Mouse (Mus musculus) B cell, adult 2 months (primary cell): Measurements from ENCODE around the gene Bpifb1.
"Not testable (repeated sequence)": the region's sequence is repeated elsewhere in the genome, so short reads cannot be mapped to it uniquely, and the experiment has no call there.

Experiments
- DNase-seq, 2 experiments: peaks; one replicate each; pipeline ENCODE4 v3.0.0; 2022

The Bpifb1 gene

GRCm38 (mm10) chr2:154190546-154191258 lies at the start of gene Bpifb1:
TSS of gene Bpifb1 (plus strand) at chr2:154190818.
- DNase-seq: no peak

GRCm38 (mm10) chr2:154142580-154142979 lies 48.0 kb upstream of the Bpifb1 start, which contains the start of gene Bpifa1:
TSS of gene Bpifa1 (plus strand) at chr2:154142880.
- DNase-seq: no peak

- DNase-seq: no peak
Observed at GRCm38 (mm10) chr2:154143735-154144134, 46.9 kb upstream of the Bpifb1 start.

GRCm38 (mm10) chr2:154147496-154147895 lies 43.1 kb upstream of the Bpifb1 start:
- no peak for DNase-seq

- DNase-seq: peak; percentile 19 to 31
Observed at GRCm38 (mm10) chr2:154158433-154158832, 32.2 kb upstream of the Bpifb1 start.

- no peak for DNase-seq
Observed at GRCm38 (mm10) chr2:154162307-154162706, 28.3 kb upstream of the Bpifb1 start, which contains the start of gene Bpifa5. TSS of gene Bpifa5 (plus strand) at chr2:154162607.

GRCm38 (mm10) chr2:154163306-154163705 lies 27.3 kb upstream of the Bpifb1 start:
- no peak for DNase-seq

GRCm38 (mm10) chr2:154169172-154169571 lies 21.4 kb upstream of the Bpifb1 start:
- DNase-seq: no peak

GRCm38 (mm10) chr2:154171621-154172020 lies 19.0 kb upstream of the Bpifb1 start:
- DNase-seq: no peak

GRCm38 (mm10) chr2:154173313-154173712 lies 17.3 kb upstream of the Bpifb1 start:
- peak; percentile 3 to 17 for DNase-seq

GRCm38 (mm10) chr2:154181900-154182299 lies 8.7 kb upstream of the Bpifb1 start:
- not testable (repeated sequence) for DNase-seq

GRCm38 (mm10) chr2:154183061-154183460 lies 7.6 kb upstream of the Bpifb1 start:
- DNase-seq: not testable (repeated sequence)

GRCm38 (mm10) chr2:154185319-154185718 lies 5.3 kb upstream of the Bpifb1 start:
- no peak for DNase-seq

GRCm38 (mm10) chr2:154185748-154186147 lies 4.9 kb upstream of the Bpifb1 start:
- no peak for DNase-seq

GRCm38 (mm10) chr2:154187468-154187867 lies 3.1 kb upstream of the Bpifb1 start:
- no peak for DNase-seq

- DNase-seq: no peak
Observed at GRCm38 (mm10) chr2:154189877-154190434, 662 bp upstream of the Bpifb1 start.

- no peak for DNase-seq
Observed at GRCm38 (mm10) chr2:154192141-154192540, 1.5 kb downstream of the Bpifb1 start.

- no peak for DNase-seq
Observed at GRCm38 (mm10) chr2:154193071-154193470, 2.5 kb downstream of the Bpifb1 start.

GRCm38 (mm10) chr2:154193994-154194504 lies 3.4 kb downstream of the Bpifb1 start:
- DNase-seq: no peak

GRCm38 (mm10) chr2:154197036-154197435 lies 6.4 kb downstream of the Bpifb1 start:
- DNase-seq: no peak

GRCm38 (mm10) chr2:154204630-154205029 lies 14.0 kb downstream of the Bpifb1 start:
- DNase-seq: no peak

- DNase-seq: peak; percentile 24 to 35
Observed at GRCm38 (mm10) chr2:154206908-154207307, 16.3 kb downstream of the Bpifb1 start.

- DNase-seq: no peak
Observed at GRCm38 (mm10) chr2:154209112-154209511, 18.5 kb downstream of the Bpifb1 start.

- no peak for DNase-seq
Observed at GRCm38 (mm10) chr2:154211121-154211520, 20.5 kb downstream of the Bpifb1 start.
